In genomic region chr1:43439261-43439660, GRCm38 (mm10) we compare ENCODE assay signal across 16 mouse cellular contexts.
"Had no signal": no experiment of that assay in that cellular context is flagged by ENCODE, and none has a peak within 500 bp of the region (broad histone marks: within the 10 kb centered on the region; RNA-seq: fewer than 3 reads in every experiment).

No protein-coding gene starts in this region.

- H3K27me3 ChIP-seq: neural tube, embryonic 13.5 days; neural tube, embryonic 15.5 days; stomach, embryonic 15.5 days had no signal

- H3K27ac ChIP-seq: neural tube, embryonic 13.5 days; neural tube, embryonic 15.5 days; stomach, embryonic 15.5 days; stomach, postnatal 0 days had no signal

- H3K36me3 ChIP-seq: neural tube, embryonic 13.5 days; neural tube, embryonic 15.5 days; stomach, embryonic 15.5 days had no signal

- H3K9me3 ChIP-seq: neural tube, embryonic 13.5 days; neural tube, embryonic 15.5 days; stomach, embryonic 15.5 days had no signal

- H3K4me3 ChIP-seq: neural tube, embryonic 13.5 days; neural tube, embryonic 15.5 days; stomach, embryonic 15.5 days had no signal

- H3K4me1 ChIP-seq: neural tube, embryonic 13.5 days; neural tube, embryonic 15.5 days; stomach, embryonic 15.5 days had no signal

- H3K4me2 ChIP-seq: neural tube, embryonic 13.5 days; neural tube, embryonic 15.5 days; stomach, embryonic 15.5 days had no signal

- H3K9ac ChIP-seq: neural tube, embryonic 13.5 days; neural tube, embryonic 15.5 days; stomach, embryonic 15.5 days had no signal

- DNase-seq: retina, postnatal 1 day; right cerebral cortex, adult 18-20 months; right cerebral cortex, postnatal 14 days; right cerebral cortex, postnatal 25 days; right cerebral cortex, postnatal 4 days; spleen, adult 18-20 months; thymus, adult 18-20 months; thymus, adult 2 months; thymus, postnatal 14 days; thymus, postnatal 25 days; thymus, postnatal 36 days; thymus, postnatal 4 days had no signal
